Mouse (Mus musculus) stomach, embryonic 14.5 days (tissue): Measurements from ENCODE around the gene Isoc2b. TPM values are rescaled to one million over a fixed set of nuclear protein-coding genes. Genes with fewer than 3 reads are reported as not detected.

Experiments
- ATAC-seq: fragments of 200-750 bp; cut with Nextera tagmentation; 2 replicates; pipeline ENCODE4 v1.8.0; 2017; ENCODE audit warnings: low read depth, moderate TSS enrichment; ENCODE audit not compliant: insufficient number of reproducible peaks, insufficient read depth, low FRiP score
- H3K27ac ChIP-seq: fragments of 300-500 bp; sonication (generic); 2 replicates; pipeline ENCODE4 v1.5.1; 2014; ENCODE audit warnings: mild to moderate bottlenecking, low read length, moderate library complexity, mixed read lengths
- H3K27me3 ChIP-seq: fragments of 300-500 bp; sonication (generic); 2 replicates; pipeline ENCODE4 v1.6.1; 2014; ENCODE audit warnings: low read length, control low read depth, mixed read lengths; ENCODE audit not compliant: control insufficient read depth, insufficient read depth
- H3K36me3 ChIP-seq: fragments of 300-500 bp; sonication (generic); 2 replicates; pipeline ENCODE4 v1.6.1; 2014; ENCODE audit warnings: mild to moderate bottlenecking, control low read depth, low read length, moderate library complexity, mixed read lengths; ENCODE audit not compliant: control insufficient read depth, insufficient read depth
- H3K4me1 ChIP-seq: fragments of 300-500 bp; sonication (generic); 2 replicates; pipeline ENCODE4 v1.6.1; 2014; ENCODE audit warnings: low read length, control low read depth, mixed read lengths; ENCODE audit not compliant: control insufficient read depth, insufficient read depth
- H3K4me2 ChIP-seq: fragments of 300-500 bp; sonication (generic); replicated peaks from 2 replicates; pipeline ENCODE4 v1.6.1; 2014; ENCODE audit warnings: low read depth, low read length, control low read depth
- H3K4me3 ChIP-seq: fragments of 300-500 bp; sonication (generic); 2 replicates; pipeline ENCODE4 v1.5.1; 2014; ENCODE audit warnings: low read depth, low read length, control low read depth
- H3K9ac ChIP-seq: fragments of 300-500 bp; sonication (generic); replicated peaks from 2 replicates; pipeline ENCODE4 v1.6.1; 2014; ENCODE audit warnings: low read depth, mild to moderate bottlenecking, control low read depth, low read length, moderate library complexity, mixed read lengths
- H3K9me3 ChIP-seq: fragments of 300-500 bp; sonication (generic); 2 replicates; pipeline ENCODE4 v1.6.1; 2016; ENCODE audit warnings: low read depth, low read length, control low read depth; ENCODE audit not compliant: control insufficient read depth
- WGBS: fragments of 180-500 bp; shearing (Covaris S2); extraction: QIAGEN DNeasy Blood & Tissue Kit; methylation state at CpG from one replicate; pipeline ENCODE4 v1.1.7; 2014; 5-methylcytosine and 5-hydroxymethylcytosine counted together
- polyA plus RNA-seq: library from polyadenylated mRNA; unstranded; fragments of >200 nt; fragmentation: Nextera tagmentation; extraction: Ambion mirVana; gene quantifications from 2 replicates; pipeline ENCODE4 v1.2.1, GENCODE M21; 2014

The Isoc2b gene
- polyA plus RNA-seq, 1 experiment from 2014 or later = 7.0 TPM

GRCm38 (mm10) chr7:4906466-4906950 is 36.5 kb upstream of the Isoc2b start, which contains the start of gene Gm36210:
Gene Gm36210, minus strand, starts transcription at chr7:4906516.
- no peak within 1 kb of the TSS for H3K4me2 ChIP-seq
- no peak for ATAC-seq
- H3K4me3 ChIP-seq = no peak within 1 kb of the TSS
- no peaks in the 10 kb centered on the region for H3K27me3 ChIP-seq
- H3K27ac ChIP-seq = no peak within 1 kb of the TSS
- no peaks in the 10 kb centered on the region for H3K36me3 ChIP-seq
- WGBS = 71% methylated on average over 10 of the region's 10 CpGs
- H3K4me1 ChIP-seq = no peaks in the 10 kb centered on the region
- no peak within 1 kb of the TSS for H3K9ac ChIP-seq
- no peaks in the 10 kb centered on the region; the same call in 1 of the 2 replicates for H3K9me3 ChIP-seq

DNA sequence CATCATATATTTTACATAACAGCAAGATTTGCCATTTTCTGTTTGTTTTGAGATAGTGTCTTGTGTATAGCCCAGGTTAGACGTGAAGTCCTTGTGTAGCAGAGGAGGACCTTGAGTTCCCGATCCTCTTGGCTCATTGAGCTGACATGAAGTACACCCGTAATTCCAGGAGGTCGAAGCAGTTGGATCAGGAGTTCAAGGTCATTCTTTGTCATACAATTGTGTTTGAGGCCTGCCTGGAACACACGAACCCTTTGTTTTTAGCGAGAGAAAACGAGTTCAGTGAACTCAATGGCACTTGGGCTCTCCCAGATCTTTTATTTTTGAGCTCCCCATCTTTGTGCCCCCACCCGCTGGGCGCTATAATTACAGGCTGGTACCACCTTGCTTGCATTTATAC is 32.3 kb upstream of the Isoc2b start:
- Histone ChIP-seq H3K9ac (no peak overlapping the region), H3K4me2 (no peak overlapping the region), H3K36me3 (no peaks in the 10 kb centered on the region), H3K9me3 (peaks cover 3% of the 10 kb centered on the region; the same call in 1 of the 2 replicates), H3K4me1 (no peaks in the 10 kb centered on the region), H3K4me3 (no peak overlapping the region), H3K27ac (no peak overlapping the region), H3K27me3 (no peaks in the 10 kb centered on the region)
- no peak for ATAC-seq
- WGBS = 77% methylated on average over 9 of the region's 9 CpGs

DNA sequence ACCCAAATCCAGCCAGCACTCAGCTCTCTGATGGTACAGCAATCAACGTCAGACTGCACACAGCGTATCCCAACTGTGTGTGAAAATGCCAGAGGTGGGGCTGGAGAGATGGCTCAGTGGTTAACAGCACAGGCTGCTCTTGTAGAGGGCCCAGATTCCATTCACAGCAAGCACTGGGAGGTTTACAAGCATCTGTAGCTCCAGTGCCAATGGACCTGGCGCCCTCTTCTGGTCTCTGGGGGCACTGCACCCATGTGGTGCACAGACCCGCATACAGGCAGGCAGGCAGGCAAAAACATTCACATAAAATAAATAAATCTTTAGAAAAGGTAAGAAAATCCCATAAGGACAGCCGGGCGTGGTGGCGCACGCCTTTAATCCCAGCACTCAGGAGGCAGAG is 31.1 kb upstream of the Isoc2b start:
- H3K9me3 ChIP-seq = peaks cover 3% of the 10 kb centered on the region; the same call in 1 of the 2 replicates
- ATAC-seq = 0 out of 2 replicates have a peak, but pooled peaks have one; percentile 31
- 51% methylated on average over 8 of the region's 8 CpGs for WGBS

GRCm38 (mm10) chr7:4900523-4900851 is 30.4 kb upstream of the Isoc2b start:
- ATAC-seq = no peak
- no peaks in the 10 kb centered on the region for H3K36me3 ChIP-seq
- 35% methylated on average over 11 of the region's 11 CpGs for WGBS
- H3K27ac ChIP-seq = no peak overlapping the region
- peak overlapping the region; percentile 46 for H3K4me2 ChIP-seq
- no peaks in the 10 kb centered on the region for H3K27me3 ChIP-seq
- no peak overlapping the region for H3K9ac ChIP-seq
- peaks cover 3% of the 10 kb centered on the region; the same call in 1 of the 2 replicates for H3K9me3 ChIP-seq
- no peaks in the 10 kb centered on the region for H3K4me1 ChIP-seq
- H3K4me3 ChIP-seq = peak overlapping the region; percentile 22; the same call in 1 of the 2 replicates

More for the DNA sequence above, 31.1 kb upstream of the Isoc2b start:
- Histone ChIP-seq H3K9ac (no peak overlapping the region), H3K4me2 (no peak overlapping the region), H3K27ac (no peak overlapping the region), H3K4me1 (no peaks in the 10 kb centered on the region), H3K36me3 (no peaks in the 10 kb centered on the region), H3K4me3 (no peak overlapping the region), H3K27me3 (no peaks in the 10 kb centered on the region)

GRCm38 (mm10) chr7:4899649-4900522 is 29.8 kb upstream of the Isoc2b start:
- no peaks in the 10 kb centered on the region for H3K4me1 ChIP-seq
- peak; percentile 30; the same call in 1 of the 2 replicates for ATAC-seq
- H3K4me3 ChIP-seq = peak overlapping the region; percentile 22
- no peaks in the 10 kb centered on the region for H3K27me3 ChIP-seq
- no peak overlapping the region for H3K9ac ChIP-seq
- peaks cover 3% of the 10 kb centered on the region; the same call in 1 of the 2 replicates for H3K9me3 ChIP-seq
- no peaks in the 10 kb centered on the region for H3K36me3 ChIP-seq
- 6% methylated on average over 19 of the region's 19 CpGs for WGBS
- no peak overlapping the region for H3K27ac ChIP-seq
- H3K4me2 ChIP-seq = peak overlapping the region; percentile 46

- Histone ChIP-seq H3K4me2 (peak overlapping the region; percentile 46), H3K36me3 (no peaks in the 10 kb centered on the region), H3K4me1 (no peaks in the 10 kb centered on the region), H3K9ac (no peak overlapping the region), H3K4me3 (peak overlapping the region; percentile 22), H3K9me3 (peaks cover 3% of the 10 kb centered on the region; the same call in 1 of the 2 replicates), H3K27me3 (no peaks in the 10 kb centered on the region), H3K27ac (no peak overlapping the region)
- WGBS = 19% methylated on average over 18 of the region's 18 CpGs
- ATAC-seq = no peak
These were observed 29.0 kb upstream of the Isoc2b start for GRCm38 (mm10) chr7:4898851-4899648.

DNA sequence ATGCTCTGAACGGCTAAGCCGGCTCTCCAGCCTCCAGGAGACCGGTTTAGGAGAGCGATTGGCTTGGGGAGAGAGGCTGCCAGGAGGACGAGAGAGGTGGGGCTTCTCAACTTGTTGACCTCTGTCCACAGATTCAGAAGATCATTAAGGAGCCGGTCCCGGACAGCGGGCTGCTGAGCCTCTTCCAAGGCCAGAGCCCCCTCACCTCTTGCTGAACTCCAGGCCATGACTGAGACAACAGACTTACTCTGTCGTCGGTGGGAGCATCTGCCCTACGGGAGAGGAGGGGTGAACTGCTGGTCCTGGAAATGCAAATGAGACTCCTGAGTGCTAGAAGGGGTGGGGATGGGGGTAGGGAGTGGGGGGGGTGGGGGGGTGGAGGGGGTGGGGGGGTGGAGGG is 25.1 kb upstream of the Isoc2b start:
- Histone ChIP-seq H3K36me3 (no peaks in the 10 kb centered on the region), H3K4me2 (no peak overlapping the region), H3K27ac (no peak overlapping the region), H3K27me3 (no peaks in the 10 kb centered on the region), H3K9me3 (no peaks in the 10 kb centered on the region), H3K4me3 (no peak overlapping the region), H3K4me1 (no peaks in the 10 kb centered on the region), H3K9ac (no peak overlapping the region)
- no peak for ATAC-seq
- WGBS = 52% methylated on average over 11 of the region's 11 CpGs

DNA sequence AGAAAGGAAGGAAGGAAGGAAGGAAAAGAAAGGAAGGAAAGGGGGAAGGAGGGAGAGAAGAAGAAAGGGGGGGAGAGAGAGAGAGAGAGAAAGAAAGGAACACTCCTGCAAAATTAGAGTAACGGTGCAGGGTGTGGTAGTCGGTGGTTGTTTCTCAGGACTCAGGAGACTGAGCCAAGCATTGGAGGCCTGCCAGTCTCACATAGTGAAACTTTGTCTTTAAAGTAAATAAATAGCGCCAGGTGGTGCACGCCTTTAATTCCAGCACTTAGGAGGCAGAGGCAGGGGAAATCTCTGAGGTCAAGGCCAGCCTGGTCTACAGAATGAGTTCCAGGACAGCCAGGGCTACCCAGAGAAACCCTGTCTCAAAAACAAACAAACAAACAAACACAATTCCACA is 16.6 kb upstream of the Isoc2b start:
- Histone ChIP-seq H3K9me3 (no peaks in the 10 kb centered on the region), H3K4me2 (no peak overlapping the region), H3K9ac (no peak overlapping the region), H3K4me1 (no peaks in the 10 kb centered on the region), H3K27ac (no peak overlapping the region), H3K4me3 (no peak overlapping the region), H3K27me3 (no peaks in the 10 kb centered on the region), H3K36me3 (no peaks in the 10 kb centered on the region)
- no peak for ATAC-seq
- WGBS = 41% methylated on average over 4 of the region's 4 CpGs
